Mouse (Mus musculus): ENCODE data around the gene Rhbdf2. TPM values are rescaled to one million over a fixed set of nuclear protein-coding genes. Genes with fewer than 3 reads are reported as not detected.

Rhbdf2 gene
- polyA plus RNA-seq, 1 experiment from 2014 or later: 1.8 TPM

- Histone ChIP-seq H3K27me3 (peaks cover 62% of the 10 kb centered on the region), H3K9ac (replicated peaks) (no peak overlapping the region), H3K36me3 (no peaks in the 10 kb centered on the region), H3K4me2 (replicated peaks) (no peak overlapping the region), H3K4me3 (no peak overlapping the region), H3K4me1 (peaks cover 16% of the 10 kb centered on the region), H3K27ac (replicated peaks) (no peak overlapping the region), H3K9me3 (no peaks in the 10 kb centered on the region)
- WGBS: 59% methylated on average over 18 of the region's 18 CpGs
- no peak for ATAC-seq (ENCODE audit: low FRiP score, low read depth)
These were observed 21.5 kb upstream of the Rhbdf2 start for GRCm38 (mm10) chr11:116648213-116648921.

GRCm38 (mm10) chr11:116647340-116647991, 20.6 kb upstream of the Rhbdf2 start:
- Histone ChIP-seq H3K4me3 (no peak overlapping the region), H3K27me3 (peaks cover 57% of the 10 kb centered on the region), H3K9me3 (no peaks in the 10 kb centered on the region), H3K9ac (replicated peaks) (no peak overlapping the region), H3K4me1 (peaks cover 14% of the 10 kb centered on the region), H3K27ac (replicated peaks) (no peak overlapping the region), H3K36me3 (no peaks in the 10 kb centered on the region), H3K4me2 (replicated peaks) (no peak overlapping the region)
- WGBS: 61% methylated on average over 10 of the region's 11 CpGs
- no peak for ATAC-seq (ENCODE audit: low FRiP score, low read depth)

- Histone ChIP-seq H3K27ac (replicated peaks) (no peak overlapping the region), H3K4me1 (peaks cover 14% of the 10 kb centered on the region), H3K4me2 (replicated peaks) (no peak overlapping the region), H3K9me3 (no peaks in the 10 kb centered on the region), H3K36me3 (no peaks in the 10 kb centered on the region), H3K4me3 (no peak overlapping the region), H3K9ac (replicated peaks) (no peak overlapping the region), H3K27me3 (peaks cover 51% of the 10 kb centered on the region)
- 87% methylated on average over 7 of the region's 7 CpGs for WGBS
- no peak for ATAC-seq (ENCODE audit: low FRiP score, low read depth)
These were observed 20.0 kb upstream of the Rhbdf2 start for GRCm38 (mm10) chr11:116646771-116647170.

GRCm38 (mm10) chr11:116646136-116646535, 19.3 kb upstream of the Rhbdf2 start:
- 70% methylated on average over 11 of the region's 11 CpGs for WGBS

GRCm38 (mm10) chr11:116645446-116646110, 18.8 kb upstream of the Rhbdf2 start:
- ATAC-seq (ENCODE audit: low FRiP score, low read depth): no peak
- Histone ChIP-seq H3K4me3 (no peak overlapping the region), H3K4me2 (replicated peaks) (no peak overlapping the region), H3K27me3 (peaks cover 40% of the 10 kb centered on the region), H3K36me3 (no peaks in the 10 kb centered on the region), H3K4me1 (peaks cover 14% of the 10 kb centered on the region), H3K27ac (replicated peaks) (no peak overlapping the region), H3K9ac (replicated peaks) (no peak overlapping the region), H3K9me3 (no peaks in the 10 kb centered on the region)
- 72% methylated on average over 8 of the region's 8 CpGs for WGBS

More at GRCm38 (mm10) chr11:116646136-116646535, 19.3 kb upstream of the Rhbdf2 start:
- ATAC-seq (ENCODE audit: low FRiP score, low read depth): no peak
- no peak overlapping the region for H3K9ac ChIP-seq (replicated peaks)
- no peak overlapping the region for H3K27ac ChIP-seq (replicated peaks)
- H3K4me3 ChIP-seq: no peak overlapping the region
- H3K27me3 ChIP-seq: peaks cover 44% of the 10 kb centered on the region
- no peaks in the 10 kb centered on the region for H3K9me3 ChIP-seq
- H3K4me2 ChIP-seq (replicated peaks): no peak overlapping the region
- H3K36me3 ChIP-seq: no peaks in the 10 kb centered on the region
- peaks cover 14% of the 10 kb centered on the region for H3K4me1 ChIP-seq

- Histone ChIP-seq H3K9ac (replicated peaks) (peak overlapping the region; percentile 35; the same call in 1 of the 2 replicates), H3K4me3 (no peak overlapping the region), H3K36me3 (no peaks in the 10 kb centered on the region), H3K4me1 (peaks cover 14% of the 10 kb centered on the region), H3K4me2 (replicated peaks) (peak overlapping the region; percentile 54), H3K27ac (replicated peaks) (0 out of 2 replicates have a peak overlapping the region, but pooled peaks have one; percentile 22), H3K27me3 (peaks cover 29% of the 10 kb centered on the region), H3K9me3 (no peaks in the 10 kb centered on the region)
- no peak for ATAC-seq (ENCODE audit: low FRiP score, low read depth)
- 44% methylated on average over 21 of the region's 21 CpGs for WGBS
These were observed 17.6 kb upstream of the Rhbdf2 start for GRCm38 (mm10) chr11:116644225-116645112.

GRCm38 (mm10) chr11:116643579-116644224, 16.9 kb upstream of the Rhbdf2 start:
- H3K4me2 ChIP-seq (replicated peaks): peak overlapping the region; percentile 54
- H3K27ac ChIP-seq (replicated peaks): peak overlapping the region; percentile 30; the same call in 1 of the 2 replicates
- H3K36me3 ChIP-seq: no peaks in the 10 kb centered on the region
- peak overlapping the region; percentile 21 for H3K4me3 ChIP-seq
- peaks cover 22% of the 10 kb centered on the region; the same call in 1 of the 2 replicates for H3K27me3 ChIP-seq
- H3K9me3 ChIP-seq: no peaks in the 10 kb centered on the region
- H3K4me1 ChIP-seq: peaks cover 14% of the 10 kb centered on the region
- peak; percentile 75 for ATAC-seq (ENCODE audit: low FRiP score, low read depth)
- H3K9ac ChIP-seq (replicated peaks): peak overlapping the region; percentile 35; the same call in 1 of the 2 replicates
- WGBS: 2% methylated on average over 19 of the region's 19 CpGs

- Histone ChIP-seq H3K4me1 (peaks cover 14% of the 10 kb centered on the region), H3K9me3 (no peaks in the 10 kb centered on the region), H3K27me3 (peaks cover 19% of the 10 kb centered on the region; the same call in 1 of the 2 replicates), H3K27ac (replicated peaks) (peak overlapping the region; percentile 30; the same call in 1 of the 2 replicates), H3K9ac (replicated peaks) (peak overlapping the region; percentile 35; the same call in 1 of the 2 replicates), H3K36me3 (no peaks in the 10 kb centered on the region), H3K4me2 (replicated peaks) (peak overlapping the region; percentile 54), H3K4me3 (peak overlapping the region; percentile 21)
- WGBS: 35% methylated on average over 14 of the region's 14 CpGs
- peak; percentile 87 for ATAC-seq (ENCODE audit: low FRiP score, low read depth)
These were observed 16.1 kb upstream of the Rhbdf2 start for GRCm38 (mm10) chr11:116642681-116643578.

GRCm38 (mm10) chr11:116641731-116642130, 14.9 kb upstream of the Rhbdf2 start:
- peaks cover 14% of the 10 kb centered on the region; the same call in 1 of the 2 replicates for H3K27me3 ChIP-seq
- H3K4me1 ChIP-seq: peaks cover 14% of the 10 kb centered on the region
- H3K4me3 ChIP-seq: no peak overlapping the region
- no peak for ATAC-seq (ENCODE audit: low FRiP score, low read depth)
- no peak overlapping the region for H3K27ac ChIP-seq (replicated peaks)
- no peaks in the 10 kb centered on the region for H3K9me3 ChIP-seq
- H3K36me3 ChIP-seq: no peaks in the 10 kb centered on the region
- H3K9ac ChIP-seq (replicated peaks): no peak overlapping the region
- WGBS: 82% methylated on average over 3 of the region's 3 CpGs
- H3K4me2 ChIP-seq (replicated peaks): no peak overlapping the region

- Histone ChIP-seq H3K27ac (replicated peaks) (no peak overlapping the region), H3K27me3 (peaks cover 12% of the 10 kb centered on the region; the same call in 1 of the 2 replicates), H3K9ac (replicated peaks) (no peak overlapping the region), H3K4me2 (replicated peaks) (no peak overlapping the region), H3K36me3 (no peaks in the 10 kb centered on the region), H3K4me3 (no peak overlapping the region), H3K9me3 (no peaks in the 10 kb centered on the region), H3K4me1 (peaks cover 14% of the 10 kb centered on the region)
- WGBS: 52% methylated on average over 5 of the region's 5 CpGs
- no peak for ATAC-seq (ENCODE audit: low FRiP score, low read depth)
These were observed 14.3 kb upstream of the Rhbdf2 start for GRCm38 (mm10) chr11:116641168-116641567.

Data from midbrain, embryonic 12.5 days (tissue).